Mouse (Mus musculus) ES-E14 (cell line): ENCODE data around the gene Stx5a.

Experiments
- HCFC1 ChIP-seq: IDR thresholded peaks from 2 replicates; pipeline ENCODE4 v1.6.1; 2012; ENCODE audit warnings: low read length, inconsistent platforms, borderline replicate concordance; ENCODE audit not compliant: insufficient read depth
- ZC3H11A ChIP-seq: IDR thresholded peaks from 2 replicates; pipeline ENCODE4 v1.6.1; 2012; ENCODE audit warnings: low read depth, mild to moderate bottlenecking, inconsistent platforms, low read length, borderline replicate concordance
- ZNF384 ChIP-seq: IDR thresholded peaks from 2 replicates; pipeline ENCODE4 v1.6.1; 2012; ENCODE audit warnings: low read depth, low read length, inconsistent platforms

GRCm38 (mm10) chr19:8724392-8724791 lies 16.8 kb upstream of the Stx5a start:
- TF ChIP-seq ZC3H11A (no peak), ZNF384 (no peak), HCFC1 (no peak)
